Mouse (Mus musculus): ENCODE measurements around the gene Chfr. TPM values are rescaled to one million over a fixed set of nuclear protein-coding genes. Genes with fewer than 3 reads are reported as not detected.

Gene Chfr
- polyA plus RNA-seq, 1 experiment from 2014 or later = 91.7 TPM

DNA sequence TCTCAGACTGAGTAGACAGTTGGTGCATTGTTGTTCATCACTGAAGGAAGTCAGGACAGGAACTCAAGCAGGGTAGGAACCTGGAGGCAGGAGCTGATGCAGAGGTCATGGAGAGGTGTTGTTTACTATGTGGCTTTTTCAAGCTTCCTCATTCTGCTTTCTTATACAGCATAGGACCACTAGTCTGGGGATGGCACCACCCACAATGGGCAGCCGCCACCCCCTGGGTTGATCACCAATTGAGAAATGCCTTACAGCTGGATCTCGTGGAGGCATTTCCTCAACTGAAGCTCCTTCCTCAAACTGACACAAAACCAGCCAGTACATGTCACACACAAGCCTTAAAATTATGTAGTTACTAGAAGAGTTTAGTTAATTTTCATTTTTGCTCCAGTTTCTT, 75.7 kb downstream of the Chfr start:
- ATAC-seq (replicated peaks) = no peak
- H3K4me3 ChIP-seq = no peak overlapping the region
- no peak overlapping the region for H3K27ac ChIP-seq

DNA sequence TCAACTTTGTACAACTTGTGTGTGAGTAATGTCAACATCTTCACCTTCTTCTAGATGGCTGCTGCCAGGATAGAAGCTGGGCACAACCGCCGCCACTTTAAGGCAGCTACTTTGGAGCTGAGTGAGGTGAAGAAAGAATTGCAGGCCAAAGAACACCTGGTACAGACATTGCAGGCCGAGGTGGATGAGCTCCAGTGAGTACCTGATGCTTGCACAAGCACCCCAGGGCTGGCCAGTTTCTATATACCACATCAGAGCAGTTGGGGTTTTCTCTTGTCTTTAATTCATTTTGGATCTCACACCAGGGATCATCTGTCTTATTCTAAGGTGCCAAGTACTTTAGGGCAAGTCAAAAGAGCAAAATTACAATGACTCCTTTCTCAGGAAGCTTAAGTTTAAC, 81.1 kb downstream of the Chfr start:
- Histone ChIP-seq H3K27me3 (replicated peaks) (no peaks in the 10 kb centered on the region), H3K27ac (no peak overlapping the region), H3K36me3 (replicated peaks) (peaks cover 85% of the 10 kb centered on the region), H3K4me3 (no peak overlapping the region), H3K4me1 (no peaks in the 10 kb centered on the region), H3K4me2 (no peak overlapping the region), H3K9me3 (no peaks in the 10 kb centered on the region), H3K9ac (no peak overlapping the region)
- WGBS = 94% methylated on average over 3 of the region's 3 CpGs
- ATAC-seq (replicated peaks) = no peak

More for the DNA sequence above, 75.7 kb downstream of the Chfr start:
- Histone ChIP-seq H3K9me3 (no peaks in the 10 kb centered on the region), H3K36me3 (replicated peaks) (peaks cover 87% of the 10 kb centered on the region), H3K4me1 (no peaks in the 10 kb centered on the region), H3K27me3 (replicated peaks) (no peaks in the 10 kb centered on the region), H3K4me2 (no peak overlapping the region), H3K9ac (no peak overlapping the region)
- WGBS = 91% methylated on average over 2 of the region's 2 CpGs

DNA sequence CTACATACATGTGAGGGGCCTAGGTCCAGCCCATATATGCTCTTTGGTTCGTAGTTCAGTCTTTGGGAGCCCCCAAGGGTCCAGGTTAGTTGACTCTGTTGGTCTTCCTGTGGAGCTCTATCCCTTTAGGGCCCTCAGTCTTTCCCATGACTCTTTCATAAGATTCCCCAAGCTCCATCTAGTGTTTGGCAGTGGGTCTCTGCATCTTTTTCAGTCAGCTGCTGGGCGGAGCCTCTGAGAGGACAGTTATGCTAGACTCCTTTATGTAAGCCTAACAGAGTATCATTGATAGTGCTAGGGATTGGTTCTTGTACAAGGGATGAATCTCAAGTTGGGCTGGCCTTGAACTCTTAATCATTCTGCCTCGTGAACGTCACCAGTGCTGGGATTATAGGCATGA, 84.7 kb downstream of the Chfr start:
- H3K4me1 ChIP-seq = no peaks in the 10 kb centered on the region
- no peaks in the 10 kb centered on the region for H3K9me3 ChIP-seq
- 93% methylated on average over 4 of the region's 4 CpGs for WGBS
- no peak overlapping the region for H3K4me3 ChIP-seq
- H3K27ac ChIP-seq = no peak overlapping the region
- H3K36me3 ChIP-seq (replicated peaks) = peaks cover 70% of the 10 kb centered on the region
- H3K9ac ChIP-seq = no peak overlapping the region
- no peak overlapping the region for H3K4me2 ChIP-seq
- no peaks in the 10 kb centered on the region for H3K27me3 ChIP-seq (replicated peaks)
- no peak for ATAC-seq (replicated peaks)

Other genes with a start within 250 kb of the Chfr start
- gene Gm15446, start 212.4 kb upstream of the Chfr start, polyA plus RNA-seq (2015; fragmentation: Nextera tagmentation; extraction: Ambion mirVana) = 0.39 and 0.46 TPM in 2 replicates
- 22.2 and 23.2 TPM in 2 replicates for gene Zfp932, start 139.3 kb upstream of the Chfr start, polyA plus RNA-seq (2015; fragmentation: Nextera tagmentation; extraction: Ambion mirVana)
- gene Gm17655, start 63.3 kb upstream of the Chfr start, polyA plus RNA-seq (2015; fragmentation: Nextera tagmentation; extraction: Ambion mirVana) = 3.2 and 4.4 TPM in 2 replicates
- 0.56 and 0.58 TPM in 2 replicates for gene Gm35315, start 41.4 kb upstream of the Chfr start, polyA plus RNA-seq (2015; fragmentation: Nextera tagmentation; extraction: Ambion mirVana)
- 7.0 and 7.5 TPM in 2 replicates for gene Plcxd1, start 35.9 kb upstream of the Chfr start, polyA plus RNA-seq (2015; fragmentation: Nextera tagmentation; extraction: Ambion mirVana)
- 67.0 and 67.3 TPM in 2 replicates for gene Gtpbp6, start 27.6 kb upstream of the Chfr start, polyA plus RNA-seq (2015; fragmentation: Nextera tagmentation; extraction: Ambion mirVana)
- gene Zfp605, start 25.8 kb upstream of the Chfr start, polyA plus RNA-seq (2015; fragmentation: Nextera tagmentation; extraction: Ambion mirVana) = 18.1 and 19.7 TPM in 2 replicates
- 25.5 and 28.5 TPM in 2 replicates for gene Golga3, start 40.9 kb downstream of the Chfr start, polyA plus RNA-seq (2015; fragmentation: Nextera tagmentation; extraction: Ambion mirVana)
- gene Ankle2, start 95.2 kb downstream of the Chfr start, polyA plus RNA-seq (2015; fragmentation: Nextera tagmentation; extraction: Ambion mirVana) = 20.6 and 22.6 TPM in 2 replicates
- gene Pgam5, start 134.1 kb downstream of the Chfr start, polyA plus RNA-seq (2015; fragmentation: Nextera tagmentation; extraction: Ambion mirVana) = 104 and 110 TPM in 2 replicates
- 11.3 and 11.5 TPM in 2 replicates for gene Pxmp2, start 150.3 kb downstream of the Chfr start, polyA plus RNA-seq (2015; fragmentation: Nextera tagmentation; extraction: Ambion mirVana)
- gene Pole, start 150.5 kb downstream of the Chfr start, polyA plus RNA-seq (2015; fragmentation: Nextera tagmentation; extraction: Ambion mirVana) = 7.5 and 7.7 TPM in 2 replicates
- gene P2rx2, start 207.4 kb downstream of the Chfr start, polyA plus RNA-seq (2015; fragmentation: Nextera tagmentation; extraction: Ambion mirVana) = 7.7 and 8.4 TPM in 2 replicates
- not detected in 2 replicates for gene Lrcol1, start 208.9 kb downstream of the Chfr start, polyA plus RNA-seq (2015; fragmentation: Nextera tagmentation; extraction: Ambion mirVana)